Mouse (Mus musculus) olfactory bulb, adult 2 months (tissue): ENCODE data around the gene Lipc. TPM values are rescaled to one million over a fixed set of nuclear protein-coding genes. Genes with fewer than 3 reads are reported as not detected.

Experiments
- H3K27ac ChIP-seq: fragments of 200-500 bp; 2 replicates; pipeline ENCODE4 v1.5.1; 2012; ENCODE audit warnings: low read depth, low read length; ENCODE audit not compliant: insufficient read depth
- H3K4me1 ChIP-seq: fragments of 200-500 bp; 2 replicates; pipeline ENCODE4 v1.6.1; 2012; ENCODE audit warnings: low read length; ENCODE audit not compliant: control insufficient read depth, insufficient read depth
- H3K4me3 ChIP-seq: fragments of 200-500 bp; 2 replicates; pipeline ENCODE4 v1.5.1; 2012; ENCODE audit warnings: mild to moderate bottlenecking, low read depth, low read length, moderate library complexity; ENCODE audit not compliant: insufficient read depth
- CTCF ChIP-seq: fragments of 200-500 bp; IDR thresholded peaks from 2 replicates; pipeline ENCODE4 v1.5.1; 2012; ENCODE audit warnings: low read depth, mild to moderate bottlenecking, low read length, moderate library complexity; ENCODE audit not compliant: insufficient read depth
- POLR2A ChIP-seq: fragments of 200-500 bp; IDR thresholded peaks from 2 replicates; pipeline ENCODE4 v1.6.1; 2012; ENCODE audit warnings: mild to moderate bottlenecking, low read depth, low read length, moderate library complexity; ENCODE audit not compliant: insufficient read depth
- WGBS: fragments of 180-500 bp; shearing (Covaris S2); methylation state at CpG from one replicate; pipeline ENCODE4 v1.1.7; 2018; 5-methylcytosine and 5-hydroxymethylcytosine counted together
- polyA plus RNA-seq: library from polyadenylated mRNA; stranded (reverse); fragments of >200 nt; gene quantifications from 2 replicates; pipeline ENCODE4 v1.2.4, GENCODE M21; 2012; ENCODE audit warnings: low replicate concordance; ENCODE audit not compliant: missing spikeins, insufficient read depth, insufficient read length

Lipc gene
- polyA plus RNA-seq, 1 experiment = not detected

DNA sequence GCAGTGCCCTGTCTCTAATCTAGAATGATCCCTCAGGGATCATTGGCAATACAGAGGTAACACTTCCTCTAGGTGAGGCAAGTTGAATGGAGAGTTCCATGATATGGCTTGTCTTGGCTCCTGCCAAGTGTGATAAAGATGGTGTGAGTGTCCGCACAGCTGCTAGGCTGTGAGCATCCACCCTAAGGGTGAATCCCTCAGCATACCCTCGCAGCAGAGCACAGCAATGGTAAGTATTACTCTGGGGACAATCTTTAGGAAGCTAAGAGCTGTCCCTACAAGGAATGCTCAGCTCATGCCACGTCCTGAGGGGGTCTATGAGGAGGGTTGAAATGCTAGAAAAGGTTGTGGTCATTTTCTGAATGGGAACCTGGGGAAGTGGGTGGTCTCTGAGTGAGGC, 149.2 kb downstream of the Lipc start:
- no peak overlapping the region for H3K4me3 ChIP-seq
- no peak for TF ChIP-seq CTCF
- TF ChIP-seq POLR2A = no peak
- WGBS = 89% methylated on average over 3 of the region's 3 CpGs
- no peak overlapping the region for H3K27ac ChIP-seq
- peaks cover 14% of the 10 kb centered on the region for H3K4me1 ChIP-seq

DNA sequence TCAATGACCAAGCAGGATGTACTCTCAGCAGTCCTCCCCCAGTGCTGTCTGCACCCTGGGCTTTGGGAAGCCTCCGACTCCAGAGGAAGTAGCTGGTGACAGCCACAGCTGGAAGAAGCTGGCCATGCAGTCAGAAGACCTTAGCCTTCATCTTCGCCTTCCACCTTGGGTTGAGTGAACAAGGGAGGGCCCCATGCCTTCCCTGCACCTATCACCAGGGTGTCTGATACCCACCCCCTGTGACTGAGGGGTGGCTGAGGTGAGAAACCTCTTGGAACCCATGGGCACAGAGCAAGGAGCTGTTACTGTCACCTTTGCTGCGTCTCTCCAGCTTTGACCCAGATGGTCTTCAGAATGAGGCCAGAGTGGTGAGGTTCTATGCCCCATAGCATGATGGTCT, 150.3 kb downstream of the Lipc start:
- Histone ChIP-seq H3K4me1 (peaks cover 11% of the 10 kb centered on the region), H3K4me3 (no peak overlapping the region), H3K27ac (no peak overlapping the region)
- WGBS = 89% methylated on average over 3 of the region's 3 CpGs
- no peak for TF ChIP-seq CTCF
- no peak for TF ChIP-seq POLR2A

DNA sequence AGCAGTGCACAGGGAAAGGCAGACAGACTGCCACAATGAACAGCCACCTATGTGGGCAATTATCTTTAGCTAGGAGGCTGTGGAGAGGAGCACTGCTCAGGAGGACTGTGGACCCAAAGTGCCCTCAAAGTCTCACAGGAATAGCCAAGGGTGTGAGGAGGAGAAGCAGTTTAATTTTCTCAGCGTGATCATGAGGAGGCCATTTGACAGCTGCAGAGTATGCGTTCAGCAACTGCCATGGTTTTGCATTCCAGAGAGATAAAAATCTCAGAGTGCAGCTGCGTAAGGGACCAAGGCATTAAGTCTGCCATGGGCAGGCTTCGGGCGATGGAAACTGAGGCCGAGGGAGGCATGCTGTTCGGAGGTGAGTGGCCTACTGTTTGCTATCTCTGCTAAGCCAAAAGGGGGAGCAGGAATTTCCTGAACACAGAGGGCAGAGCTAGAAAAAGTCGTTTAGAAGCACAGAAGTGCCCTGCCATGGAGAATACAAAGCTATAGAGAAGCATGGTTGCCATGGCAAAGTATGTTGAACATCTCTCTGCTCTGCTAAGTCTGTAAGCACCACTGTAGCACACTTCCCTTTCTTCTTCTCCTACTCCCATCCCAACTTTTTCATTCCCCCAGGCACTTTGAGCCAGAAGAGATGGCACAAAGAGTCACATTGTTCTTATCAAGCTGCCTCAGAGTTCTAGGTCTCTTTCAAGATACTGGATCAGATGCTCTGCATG, 151.3 kb downstream of the Lipc start:
- H3K4me1 ChIP-seq = peaks cover 11% of the 10 kb centered on the region
- 59% methylated on average over 8 of the region's 8 CpGs for WGBS
- TF ChIP-seq POLR2A (no peak), CTCF (no peak)
- no peak overlapping the region for H3K4me3 ChIP-seq
- no peak overlapping the region for H3K27ac ChIP-seq

DNA sequence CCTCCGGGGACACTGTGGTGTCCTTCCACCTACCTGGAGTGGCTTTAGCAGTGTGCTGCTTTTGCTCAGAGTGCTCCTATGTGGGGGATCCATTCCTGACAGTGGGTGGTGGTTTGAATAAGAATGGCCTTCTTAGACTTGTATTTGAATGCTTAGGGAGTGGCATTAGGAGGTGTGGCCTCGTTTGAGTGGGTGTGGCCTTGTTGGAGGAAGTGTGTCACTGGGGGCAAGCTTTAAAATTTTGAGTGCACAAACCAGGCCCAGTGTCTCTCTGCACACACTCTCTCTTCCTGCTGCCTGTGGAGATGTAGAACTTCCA, 156.6 kb downstream of the Lipc start:
- WGBS = 61% methylated on average over 2 of the region's 2 CpGs
- TF ChIP-seq CTCF (no peak), POLR2A (no peak)
- no peaks in the 10 kb centered on the region for H3K4me1 ChIP-seq
- H3K4me3 ChIP-seq = no peak overlapping the region
- no peak overlapping the region for H3K27ac ChIP-seq

DNA sequence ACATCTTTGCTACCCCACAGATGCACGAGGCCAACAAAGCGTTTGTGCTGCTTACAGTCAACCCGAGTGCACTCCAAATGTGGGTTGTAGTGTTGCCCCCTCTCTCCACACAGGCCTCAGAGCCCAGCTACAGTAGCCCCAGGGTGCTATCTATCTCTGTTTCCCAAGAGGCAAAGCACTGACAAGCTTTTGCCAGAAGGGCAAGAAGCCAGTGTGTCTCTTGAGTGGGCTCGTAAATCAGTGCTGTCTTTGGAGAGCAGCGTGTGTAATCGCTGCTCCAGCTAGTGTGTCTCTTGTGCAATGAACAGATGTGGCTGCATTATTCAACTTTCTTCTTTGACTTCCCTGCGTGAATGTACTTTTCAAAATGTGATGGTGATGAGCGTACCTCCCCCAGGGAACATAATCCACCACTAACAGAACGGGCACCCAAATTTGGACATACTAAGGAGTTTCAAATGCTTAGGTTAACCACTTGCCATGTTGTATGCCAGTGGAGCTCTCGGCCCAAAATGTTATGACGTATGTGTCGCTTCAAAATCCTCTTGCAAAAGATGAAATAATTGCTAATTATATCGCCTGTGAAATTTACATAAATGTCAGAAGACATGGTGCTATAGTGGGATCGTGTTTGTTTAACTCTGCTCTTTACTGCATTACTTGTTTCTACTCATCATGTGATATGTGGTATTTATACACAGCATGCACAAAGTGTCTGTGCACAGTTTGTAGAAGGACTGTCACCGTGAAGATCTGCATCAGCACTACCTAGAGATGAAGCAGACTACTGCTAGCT, 157.2 kb downstream of the Lipc start:
- 63% methylated on average over 15 of the region's 15 CpGs for WGBS
- no peaks in the 10 kb centered on the region for H3K4me1 ChIP-seq
- TF ChIP-seq POLR2A (no peak), CTCF (no peak)
- no peak overlapping the region for H3K4me3 ChIP-seq
- H3K27ac ChIP-seq = no peak overlapping the region

DNA sequence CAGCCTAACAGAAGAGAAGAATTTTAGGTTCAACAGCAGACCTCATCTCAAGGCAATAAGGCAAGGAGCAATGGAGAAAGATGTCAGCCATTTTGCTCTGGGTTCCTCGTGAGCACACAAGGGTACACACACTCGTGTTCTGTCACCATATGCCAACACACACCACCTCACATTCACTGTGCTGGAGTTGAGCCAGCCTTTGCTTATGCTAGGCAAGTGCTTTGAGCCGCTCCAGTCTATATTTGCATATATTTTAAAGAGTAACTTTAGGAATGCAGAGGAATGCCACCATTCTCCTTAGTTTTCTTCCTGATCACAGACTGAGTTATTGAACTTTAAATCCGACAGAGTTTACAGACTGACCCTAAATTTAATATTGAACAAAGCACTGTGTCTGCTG, 161.4 kb downstream of the Lipc start:
- Histone ChIP-seq H3K4me1 (no peaks in the 10 kb centered on the region), H3K4me3 (no peak overlapping the region), H3K27ac (no peak overlapping the region)
- 76% methylated on average over 4 of the region's 4 CpGs for WGBS
- TF ChIP-seq POLR2A (no peak), CTCF (no peak)

DNA sequence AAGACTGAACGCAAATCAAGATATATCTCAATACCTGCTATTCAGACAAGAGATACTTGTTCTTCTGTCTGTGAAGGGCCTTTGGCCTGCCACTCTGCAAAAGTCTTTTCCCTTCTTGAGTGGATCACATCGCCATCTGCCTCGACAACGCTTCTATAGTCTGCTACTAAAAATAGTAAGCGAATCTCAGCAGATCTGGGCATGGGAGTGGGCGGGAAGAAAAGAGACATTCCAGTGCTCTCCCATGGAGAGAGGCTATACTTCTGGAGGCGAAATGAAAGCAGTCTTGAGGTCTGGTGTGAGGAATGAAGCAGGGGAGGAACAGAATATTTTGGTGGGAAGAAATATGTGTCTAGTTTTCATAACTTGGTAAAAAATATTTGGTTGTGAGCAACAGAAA, 163.3 kb downstream of the Lipc start:
- 68% methylated on average over 7 of the region's 7 CpGs for WGBS
- TF ChIP-seq CTCF (no peak), POLR2A (no peak)
- no peak overlapping the region for H3K27ac ChIP-seq

DNA sequence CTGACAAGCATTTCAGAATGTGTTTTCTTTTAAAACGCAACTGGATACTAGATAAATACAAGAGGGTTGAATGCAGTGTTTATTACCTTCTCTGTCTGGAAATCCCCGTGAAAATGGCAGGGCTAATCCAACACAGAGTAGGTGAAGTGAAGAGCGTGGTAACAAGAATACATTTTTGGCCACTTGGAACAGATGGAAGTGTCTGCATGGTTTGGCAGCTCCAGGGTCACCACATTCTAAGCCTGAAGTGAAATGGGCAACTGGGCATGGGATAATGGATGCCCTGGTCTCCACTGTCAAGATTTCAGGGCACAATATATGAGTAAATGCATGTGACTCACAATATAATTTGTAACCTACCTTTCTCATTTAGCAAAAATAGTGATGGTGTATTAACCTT, 169.8 kb downstream of the Lipc start:
- Histone ChIP-seq H3K27ac (no peak overlapping the region), H3K4me3 (no peak overlapping the region), H3K4me1 (no peaks in the 10 kb centered on the region)
- TF ChIP-seq POLR2A (no peak), CTCF (no peak)
- 87% methylated on average over 3 of the region's 3 CpGs for WGBS

More for the DNA sequence above, 163.3 kb downstream of the Lipc start:
- no peaks in the 10 kb centered on the region for H3K4me1 ChIP-seq
- no peak overlapping the region for H3K4me3 ChIP-seq

DNA sequence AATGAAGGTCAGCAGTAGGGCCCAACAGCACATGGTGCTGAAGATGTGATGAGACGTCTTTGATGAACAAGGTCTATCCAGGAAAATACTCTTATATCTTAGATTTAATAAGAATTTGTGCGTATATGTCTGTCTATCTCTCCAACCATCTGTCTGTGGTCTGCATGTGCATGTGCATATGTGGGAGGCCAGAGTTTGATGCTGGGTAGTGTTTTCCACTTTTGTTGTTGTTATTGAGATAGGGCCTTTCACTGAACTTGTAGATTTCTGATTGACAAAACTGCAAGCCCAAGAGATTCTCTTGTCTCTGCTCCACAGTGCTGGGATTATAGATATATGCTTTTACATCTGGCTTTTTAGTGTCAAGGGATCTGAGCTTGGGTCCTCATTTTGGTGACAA, 176.5 kb downstream of the Lipc start:
- WGBS = 97% methylated on average over 2 of the region's 2 CpGs
- H3K4me1 ChIP-seq = peaks cover 2% of the 10 kb centered on the region; the same call in 1 of the 2 replicates
- no peak for TF ChIP-seq CTCF
- no peak for TF ChIP-seq POLR2A
- no peak overlapping the region for H3K27ac ChIP-seq
- no peak overlapping the region for H3K4me3 ChIP-seq
